Mouse (Mus musculus): Measurements from ENCODE around the gene Nab2. TPM values are rescaled to one million over a fixed set of nuclear protein-coding genes. Genes with fewer than 3 reads are reported as not detected.

The Nab2 gene
- total RNA-seq, 2 experiments from 2014 or later, result 58.2 to 71.7 TPM

DNA sequence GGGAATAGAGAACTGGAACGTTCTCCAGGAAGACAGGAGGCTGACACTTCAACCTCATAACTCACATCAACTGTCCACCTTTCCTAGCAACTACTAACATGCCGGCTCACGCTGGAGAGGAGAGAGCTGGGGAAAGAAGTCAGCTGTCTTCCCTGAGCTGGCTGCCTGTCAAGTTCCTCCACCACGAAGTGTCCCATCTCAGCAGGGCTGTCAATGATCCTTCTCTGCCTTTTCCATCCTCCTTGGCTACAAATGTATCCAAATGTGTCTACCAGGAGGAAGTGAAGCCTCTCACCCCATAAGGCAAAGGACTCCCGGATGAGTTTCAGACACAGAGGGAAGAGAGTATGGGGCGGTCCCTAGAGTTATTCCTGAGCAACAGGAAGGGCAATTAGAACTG, 50.2 kb downstream of the Nab2 start:
- no peak for DNase-seq (ENCODE audit: low spot score in 2 of 2)

- no peak for DNase-seq (ENCODE audit: low spot score in 2 of 2)
Observed at GRCm38 (mm10) chr10:127617294-127617693, 51.1 kb downstream of the Nab2 start.

- DNase-seq (ENCODE audit: low spot score in 2 of 2), result no peak
Observed at GRCm38 (mm10) chr10:127616261-127616679, 52.1 kb downstream of the Nab2 start.

GRCm38 (mm10) chr10:127615591-127615990, 52.8 kb downstream of the Nab2 start:
- peak in 1 of 2 experiments; percentile 41 for DNase-seq (ENCODE audit: low spot score in 2 of 2)

DNA sequence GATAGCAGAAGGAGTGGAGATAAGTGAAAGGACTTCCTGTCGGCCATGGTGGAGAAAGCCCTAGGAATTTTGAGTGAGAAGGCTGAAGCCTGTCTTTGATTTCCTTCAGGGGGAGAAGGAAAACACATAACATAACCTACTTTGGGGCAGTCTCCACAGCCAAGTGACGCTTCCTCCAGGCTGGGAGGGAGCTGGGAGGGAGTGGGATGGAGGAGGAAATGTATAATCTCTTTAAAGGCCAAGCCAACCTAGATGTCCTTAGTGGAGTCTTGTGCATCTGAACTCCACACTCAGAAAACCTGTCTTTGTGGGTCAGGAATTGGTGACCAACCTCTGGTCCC, 53.4 kb downstream of the Nab2 start:
- no peak for DNase-seq (ENCODE audit: low spot score in 2 of 2)

DNA sequence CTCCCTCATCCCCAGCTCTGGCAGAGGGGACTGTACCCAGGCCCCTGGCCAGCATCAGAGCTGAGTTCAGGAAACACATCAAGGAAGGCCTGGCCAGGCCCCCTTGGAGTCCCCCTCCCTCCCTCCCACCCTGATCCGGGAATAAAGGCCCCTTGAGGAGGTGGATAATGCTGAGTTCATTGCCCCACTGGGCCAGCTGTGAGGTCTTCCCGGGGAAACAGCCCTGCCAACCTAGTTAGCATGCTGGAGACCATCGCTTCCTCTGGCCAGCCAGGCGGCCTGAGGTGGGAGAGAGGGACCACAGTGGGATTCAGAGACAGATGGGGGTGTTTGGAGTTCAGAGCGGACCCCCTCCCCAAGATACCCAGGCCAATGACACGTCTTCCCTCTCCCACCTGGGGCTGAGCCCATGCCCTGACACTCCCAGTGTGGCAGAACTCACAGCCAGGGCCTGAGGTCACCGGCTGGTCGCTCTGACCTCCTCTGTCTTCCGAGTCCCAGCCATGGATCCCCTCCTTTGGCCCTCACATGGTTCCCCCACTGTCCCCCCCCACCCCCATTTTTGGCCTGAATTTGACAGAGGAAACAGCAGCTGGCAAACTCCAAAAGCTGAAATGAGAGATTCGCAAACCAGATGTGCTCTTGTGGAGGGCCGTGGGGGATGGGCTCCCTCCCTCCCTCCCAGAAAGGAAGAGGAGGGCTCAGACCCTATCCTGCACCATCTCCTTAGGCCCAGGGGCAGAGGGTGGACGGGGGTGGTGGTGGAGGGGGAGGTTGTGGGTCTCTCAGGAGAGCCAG, 53.9 kb downstream of the Nab2 start:
- no peak for DNase-seq (ENCODE audit: low spot score in 2 of 2)

- DNase-seq (ENCODE audit: low spot score in 2 of 2), result no peak
Observed at GRCm38 (mm10) chr10:127612079-127612775, 56.1 kb downstream of the Nab2 start.

Other genes starting within 250 kb of the Nab2 start
- gene Stac3, start 166.9 kb downstream of the Nab2 start, total RNA-seq (2021), result 1 to 10 TPM; 3.9 to 4.8 TPM
- gene Ndufa4l2, start 153.6 kb downstream of the Nab2 start, total RNA-seq (2021), result 1 to 10 TPM; 3.5 to 5.2 TPM
- gene Shmt2, start 146.1 kb downstream of the Nab2 start, total RNA-seq (2021), result 10 to 100 TPM; 23.4 to 27.0 TPM
- gene Nxph4, start 134.0 kb downstream of the Nab2 start, total RNA-seq (2021), result 1 to 10 TPM; 7.6 to 8.3 TPM
- 100 to 1,000 TPM; 264 to 276 TPM for gene Lrp1, start 47.4 kb downstream of the Nab2 start, total RNA-seq (2021)
- 10 to 100 TPM; 15.9 to 17.8 TPM for gene Stat6, start 25.6 kb downstream of the Nab2 start, total RNA-seq (2021)
- 1 to 10 TPM; 4.6 to 5.1 TPM for gene Nemp1, start 1.7 kb downstream of the Nab2 start, total RNA-seq (2021)
- under 1 TPM; 0.77 to 0.88 TPM for gene Myo1a, start 36.6 kb upstream of the Nab2 start, total RNA-seq (2021)
- gene Tac2, start 55.9 kb upstream of the Nab2 start, total RNA-seq (2021), result 10 to 100 TPM; 16.4 to 17.1 TPM
- gene Zbtb39, start 71.0 kb upstream of the Nab2 start, total RNA-seq (2021), result 1 to 10 TPM; 9.6 to 9.9 TPM
- 1 to 10 TPM; 1.5 to 2.2 TPM for gene Gpr182, start 83.2 kb upstream of the Nab2 start, total RNA-seq (2021)
- under 1 TPM in 1 of 2 experiments, not detected in 1; 0.19 TPM for gene Rdh1, start 91.2 kb upstream of the Nab2 start, total RNA-seq (2021)
- gene Rdh16f1, start 91.2 kb upstream of the Nab2 start, total RNA-seq (2021), result not detected
- under 1 TPM; 0.30 to 0.65 TPM for gene Rdh9, start 107.8 kb upstream of the Nab2 start, total RNA-seq (2021)
- under 1 TPM; 0.23 to 0.28 TPM for gene Rdh16, start 132.6 kb upstream of the Nab2 start, total RNA-seq (2021)
- gene Rdh19, start 181.4 kb upstream of the Nab2 start, total RNA-seq (2021), result not detected
- gene Rdh16f2, start 197.9 kb upstream of the Nab2 start, total RNA-seq (2021), result not detected
- not detected for gene Rdh7, start 220.2 kb upstream of the Nab2 start, total RNA-seq (2021)
- gene Sdr9c7, start 229.9 kb upstream of the Nab2 start, total RNA-seq (2021), result not detected